Mouse (Mus musculus): Measurements from ENCODE around the gene Spsb4.
"Not testable (repeated sequence)": the region's sequence is repeated elsewhere in the genome, so short reads cannot be mapped to it uniquely, and the experiment has no call there.

Spsb4 gene

DNA sequence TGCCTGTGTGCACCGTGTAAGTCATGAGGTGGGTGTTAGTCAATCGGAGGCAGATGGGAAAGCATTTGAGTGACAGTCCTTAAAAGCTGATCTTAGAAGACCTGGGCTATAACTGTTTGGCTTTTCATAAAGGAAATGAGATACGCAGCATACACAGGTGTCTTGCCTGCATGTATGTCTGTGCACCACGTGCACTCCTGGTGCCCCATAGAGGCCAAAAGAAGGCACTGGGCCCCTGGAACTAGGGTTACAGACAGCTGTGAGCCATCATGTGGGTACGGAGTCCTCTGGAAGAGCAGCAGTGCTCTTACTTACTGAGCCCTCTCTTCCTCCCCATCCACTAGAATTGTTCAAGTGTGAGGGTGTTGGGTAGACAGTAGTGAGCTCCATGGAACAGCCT lies 70.1 kb downstream of the Spsb4 start:
- DNase-seq (ENCODE audit: low read depth): no peak

DNA sequence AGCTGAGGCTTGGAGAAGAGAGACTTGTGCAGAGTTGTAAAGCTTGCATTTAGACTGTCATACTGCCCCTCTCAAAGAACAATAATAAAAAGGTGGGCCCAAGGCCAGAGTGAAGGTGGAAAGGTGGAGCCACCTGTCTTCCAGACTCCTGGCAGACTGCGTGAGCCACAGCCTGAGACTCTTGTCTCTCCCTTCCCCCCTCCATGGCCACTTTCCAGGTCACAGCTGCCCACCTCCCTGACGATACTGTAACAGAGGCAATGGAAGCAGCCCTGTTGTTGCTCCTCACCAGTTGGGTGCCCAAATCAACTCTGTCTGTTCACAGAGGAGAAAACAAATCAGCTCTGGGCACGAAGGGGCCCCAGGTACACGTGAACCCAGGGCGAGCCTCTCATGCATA lies 71.5 kb downstream of the Spsb4 start:
- no peak for DNase-seq (ENCODE audit: low read depth)

DNA sequence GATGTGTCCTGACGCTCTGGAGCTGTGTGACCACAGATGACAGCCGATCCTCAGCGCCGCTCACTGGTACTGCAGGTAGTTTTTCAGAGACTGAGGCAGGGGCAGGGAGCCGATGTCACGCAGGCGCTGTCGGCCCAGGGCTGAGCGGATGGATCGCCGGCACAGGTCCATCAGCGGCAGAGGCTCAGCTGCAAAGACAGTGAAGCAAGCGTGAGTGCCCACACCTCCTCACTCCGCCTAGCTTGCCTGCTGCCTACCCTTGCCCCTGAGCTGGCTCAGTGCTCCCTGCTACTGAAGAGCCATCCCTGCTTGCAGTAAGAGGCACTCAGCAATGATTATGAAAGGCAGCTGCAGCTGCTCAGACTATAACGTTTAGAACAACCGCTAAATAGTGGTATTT lies 74.1 kb downstream of the Spsb4 start:
- DNase-seq (ENCODE audit: low read depth): no peak

DNA sequence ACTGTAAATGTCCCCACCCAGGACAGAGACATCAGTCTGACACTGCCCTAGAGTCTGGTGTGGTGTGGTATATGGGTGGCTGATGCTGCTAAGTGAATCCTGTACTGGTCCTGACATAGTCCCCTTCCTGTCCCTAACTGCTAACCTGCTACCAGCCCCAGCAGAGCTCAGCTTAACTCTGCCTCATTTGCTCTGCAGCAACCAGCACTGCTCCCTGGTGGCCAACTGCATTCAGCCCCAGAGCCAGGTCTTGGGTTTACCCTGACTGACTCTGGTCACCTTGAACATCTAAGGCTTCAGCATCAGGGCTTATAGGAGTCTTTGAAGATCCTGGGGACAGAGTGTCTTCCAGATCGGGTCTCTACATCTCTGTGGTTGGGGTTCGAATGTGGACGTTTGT lies 75.7 kb downstream of the Spsb4 start:
- DNase-seq (ENCODE audit: low read depth): no peak

DNA sequence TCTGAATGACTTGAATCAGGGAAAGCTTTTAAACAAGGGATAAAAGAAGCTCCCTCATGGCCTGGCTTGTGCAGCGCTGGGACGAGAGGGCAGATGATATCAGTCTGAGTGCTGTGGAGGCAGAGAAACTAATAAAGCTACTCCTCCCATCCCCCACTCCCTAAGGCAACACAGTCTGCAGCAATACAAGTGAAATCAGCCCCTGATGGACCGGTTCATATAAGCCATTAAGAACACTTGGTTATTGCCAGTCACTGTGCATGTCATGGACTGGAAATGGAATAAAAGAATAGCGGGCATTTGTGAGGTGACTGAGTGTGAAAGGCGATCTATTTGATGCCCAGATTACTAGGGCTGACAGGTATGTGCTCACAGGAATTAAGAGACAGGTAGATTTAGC lies 79.8 kb downstream of the Spsb4 start:
- no peak for DNase-seq (ENCODE audit: low read depth)

DNA sequence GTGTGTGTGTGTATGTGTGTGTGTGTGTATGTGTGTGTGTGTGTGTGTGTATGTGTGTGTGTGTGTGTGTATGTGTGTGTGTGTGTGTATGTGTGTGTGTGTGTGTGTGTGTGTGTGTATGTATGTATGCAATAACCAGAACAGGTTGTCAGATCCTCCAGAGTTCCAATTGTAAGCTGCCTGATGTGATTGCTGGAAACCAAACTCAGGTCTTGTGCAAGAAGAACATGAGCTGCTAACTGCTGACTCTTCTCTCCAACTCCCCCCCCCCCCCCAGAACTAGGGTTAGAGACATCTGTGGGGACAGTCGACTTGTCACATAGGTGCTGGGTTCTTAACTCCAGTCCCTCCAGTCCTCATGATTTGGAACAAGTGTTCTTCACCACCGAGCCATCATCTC lies 82.2 kb downstream of the Spsb4 start:
- DNase-seq (ENCODE audit: low read depth): not testable (repeated sequence)

DNA sequence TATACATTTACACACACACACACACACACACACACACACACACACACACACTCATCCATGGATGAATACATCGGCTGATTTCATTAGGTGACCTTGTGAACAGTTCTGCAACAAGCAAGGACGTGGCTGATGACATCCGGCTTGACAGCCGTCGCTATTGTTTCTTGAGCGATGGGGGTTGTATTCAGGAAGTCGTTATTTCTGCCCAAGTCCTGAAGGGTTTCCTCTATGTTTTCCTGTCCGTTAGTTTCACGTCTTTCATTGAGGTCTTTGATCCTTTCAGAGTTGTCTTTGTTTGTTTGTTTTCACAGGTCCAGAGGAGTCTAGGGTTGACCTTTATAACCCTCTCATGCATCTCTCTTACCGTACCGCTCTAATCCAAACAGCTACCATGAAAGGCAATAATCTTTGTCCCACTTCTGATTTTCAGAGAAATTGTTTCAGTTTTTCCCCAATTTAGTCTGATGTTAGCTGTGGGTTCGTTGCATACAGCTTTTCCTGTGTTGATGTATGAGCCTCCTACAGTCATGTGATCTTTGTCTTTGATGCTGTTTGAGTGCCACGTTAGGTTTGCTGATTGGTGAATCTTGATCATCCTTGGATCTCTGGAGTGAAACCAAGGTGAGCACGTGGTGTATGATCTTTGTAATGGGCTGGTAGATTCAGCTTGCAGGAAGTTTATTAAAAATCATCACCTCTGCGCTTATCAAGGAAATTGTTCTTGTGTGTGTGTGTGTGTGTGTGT lies 82.9 kb downstream of the Spsb4 start:
- no peak for DNase-seq (ENCODE audit: low read depth)

DNA sequence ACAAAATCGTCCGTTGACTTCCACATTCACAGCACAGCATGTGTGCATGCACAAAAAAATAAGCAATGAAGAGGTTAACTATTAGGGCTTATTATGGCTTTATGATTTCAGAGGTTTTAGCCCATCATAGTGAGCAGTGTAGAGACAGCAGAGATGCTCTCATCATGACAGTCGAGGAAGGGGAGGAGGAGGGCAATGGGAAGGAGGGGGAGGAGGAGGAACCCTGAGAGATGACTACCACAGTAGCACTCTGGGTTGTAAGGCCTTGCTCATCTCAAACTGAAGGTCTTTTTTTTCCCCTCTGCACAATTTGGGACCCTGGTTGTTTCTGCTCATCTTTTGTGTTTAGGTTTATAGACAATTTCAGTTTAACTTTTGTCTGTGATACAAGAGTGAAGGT lies 83.8 kb downstream of the Spsb4 start:
- no peak for DNase-seq (ENCODE audit: low read depth)

DNA sequence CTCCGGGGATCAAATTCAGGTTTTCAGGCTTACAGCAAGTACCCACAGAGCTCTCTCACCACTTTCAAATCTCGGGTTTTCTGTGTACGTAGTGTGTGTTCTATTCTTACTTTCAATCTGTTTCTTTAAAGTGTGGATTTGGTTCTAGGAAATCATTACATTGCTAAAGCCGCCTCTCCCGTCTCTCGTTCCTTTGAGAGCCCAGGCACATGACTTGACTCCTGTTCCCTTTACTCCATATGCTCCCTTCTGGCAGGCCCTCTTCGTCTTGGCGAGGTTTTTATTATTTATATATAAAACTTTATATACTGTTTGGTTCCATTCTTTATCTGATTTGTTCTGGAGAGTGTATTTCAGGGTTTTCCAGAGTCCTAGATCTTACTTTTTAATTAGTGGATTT lies 85.9 kb downstream of the Spsb4 start:
- DNase-seq (ENCODE audit: low read depth): no peak

DNA sequence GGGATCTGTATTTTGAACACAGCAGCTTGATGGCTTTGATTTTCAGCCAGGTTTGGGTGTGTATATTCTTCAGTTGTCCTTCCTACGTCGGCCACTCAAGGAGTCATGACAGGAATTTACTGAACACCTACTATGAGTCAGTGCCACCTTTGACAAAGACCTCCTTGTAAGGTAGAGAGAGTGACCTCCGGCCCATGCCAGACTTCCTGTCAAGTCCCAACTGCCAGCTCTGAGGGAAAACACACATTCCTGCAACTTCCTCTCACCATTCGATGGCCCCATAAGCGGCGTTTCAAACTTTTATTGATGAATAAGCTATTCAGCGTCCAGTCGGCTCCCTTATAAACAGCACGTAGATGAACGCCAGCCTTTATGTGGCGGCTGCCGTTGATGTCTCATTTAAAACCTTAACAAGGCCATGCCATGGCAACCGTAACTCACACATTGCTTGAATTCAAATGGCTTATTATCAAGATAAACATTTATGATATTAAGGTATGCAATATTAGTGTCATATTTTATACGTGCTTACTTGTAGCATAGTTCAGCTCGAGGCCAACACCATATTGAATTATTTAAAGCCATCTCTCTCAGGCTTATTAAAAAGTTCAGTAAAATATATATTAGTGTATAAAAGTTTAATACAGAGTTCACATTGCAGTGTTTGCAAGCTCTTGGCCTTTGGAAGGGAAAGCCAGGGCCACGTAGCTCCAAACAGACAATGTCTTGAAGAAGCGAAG lies 94.9 kb downstream of the Spsb4 start:
- peak; percentile 5 for DNase-seq (ENCODE audit: low read depth)

DNA sequence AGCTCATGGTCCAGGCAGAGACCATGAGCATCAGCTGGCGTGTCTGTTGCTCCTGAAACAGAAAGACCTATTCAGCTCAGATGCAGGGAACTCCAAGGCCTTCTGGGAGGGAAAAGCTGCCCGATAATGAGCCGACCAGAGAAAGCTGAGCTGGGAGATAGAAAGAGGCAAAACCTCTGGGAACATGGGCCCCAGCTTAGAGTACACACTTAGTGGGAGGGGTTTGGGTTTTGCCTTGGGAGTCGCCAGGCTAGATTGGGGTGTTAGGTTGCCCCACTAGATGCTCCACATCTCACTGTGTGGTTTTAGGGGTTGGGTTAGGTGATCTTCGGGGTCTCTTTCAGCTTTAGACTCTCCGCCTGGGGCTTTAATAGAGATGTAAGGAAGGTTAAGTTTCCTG lies 95.5 kb downstream of the Spsb4 start:
- no peak for DNase-seq (ENCODE audit: low read depth)

DNA sequence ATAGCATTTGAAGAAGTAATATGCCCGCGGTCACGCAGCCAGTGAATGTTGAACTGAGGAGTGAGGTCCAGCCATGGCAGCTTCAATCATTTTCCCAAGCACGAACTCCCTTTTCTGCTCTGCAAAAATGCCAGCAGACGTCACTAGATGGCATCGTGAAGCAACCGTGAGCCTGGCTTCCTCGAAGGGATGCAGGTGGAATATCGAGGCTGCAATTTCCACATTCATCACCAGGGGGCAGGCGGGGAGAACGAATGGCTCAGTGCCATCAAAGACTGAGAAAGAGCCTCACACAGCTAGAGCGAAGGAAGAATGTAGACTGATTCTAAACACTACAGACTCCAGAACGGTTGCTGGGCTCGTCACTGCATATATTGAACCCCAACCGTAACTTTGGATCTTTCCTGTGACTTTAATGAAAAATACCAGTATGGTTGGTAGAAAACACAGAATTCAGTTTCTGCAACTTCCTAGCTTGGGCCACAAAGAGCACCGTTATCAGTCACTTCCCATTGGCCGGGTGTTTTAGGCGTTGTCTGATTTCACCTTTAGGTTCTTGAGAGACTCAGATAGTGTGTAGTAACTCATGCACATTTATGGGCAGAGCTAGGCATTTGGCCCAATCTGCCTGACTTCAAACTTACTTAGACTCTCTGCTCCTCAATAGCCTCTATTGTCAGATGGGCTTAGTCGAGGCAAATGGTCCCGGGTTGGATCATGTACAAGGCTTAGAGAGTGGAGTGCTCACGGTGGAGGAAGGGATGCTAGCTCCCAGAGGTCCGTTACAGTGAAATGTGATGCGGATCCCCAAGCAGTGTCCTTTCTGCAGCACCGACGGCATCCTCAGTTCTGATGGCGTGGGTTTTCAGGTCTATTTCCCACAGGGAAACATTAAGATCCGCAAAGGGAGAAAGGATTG lies 101.8 kb downstream of the Spsb4 start:
- peak; percentile 82 for DNase-seq (ENCODE audit: low read depth)

DNA sequence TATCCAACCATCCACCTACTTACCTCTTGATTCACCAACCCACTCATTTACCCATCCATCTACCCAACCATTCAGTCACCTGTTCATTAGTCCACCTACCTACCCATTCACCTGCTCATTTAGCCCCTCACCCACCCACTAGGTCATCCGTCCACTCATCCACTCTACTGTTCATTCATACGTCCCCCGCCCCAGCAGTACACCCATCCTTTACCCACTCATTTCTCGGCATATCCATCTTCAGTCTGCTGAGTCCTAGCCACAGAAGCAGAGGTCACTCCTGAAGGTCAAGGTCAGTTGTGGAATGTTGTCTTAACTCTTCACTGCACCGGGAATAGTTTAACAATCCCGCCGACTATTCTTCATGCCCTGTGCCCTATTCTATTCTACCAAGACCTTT lies 102.6 kb downstream of the Spsb4 start:
- DNase-seq (ENCODE audit: low read depth): no peak

DNA sequence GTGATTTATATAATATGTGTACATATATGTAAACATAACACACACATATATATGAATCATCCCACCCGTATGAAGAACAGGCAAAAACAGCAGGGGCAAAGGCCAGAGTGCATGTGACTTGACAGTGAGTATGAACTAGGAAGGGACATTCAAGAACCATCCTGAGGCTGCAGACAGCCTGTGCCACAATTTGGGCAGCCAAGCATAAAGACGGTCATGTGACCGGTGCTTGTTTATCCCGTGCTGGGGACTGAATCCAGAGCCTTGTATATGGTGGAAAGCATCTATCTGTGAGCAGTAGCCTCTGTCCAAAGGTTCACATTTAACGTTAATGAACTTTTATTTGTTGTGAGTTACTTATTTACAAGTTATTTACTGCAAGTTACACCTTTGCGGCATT lies 103.8 kb downstream of the Spsb4 start:
- DNase-seq (ENCODE audit: low read depth): no peak

DNA sequence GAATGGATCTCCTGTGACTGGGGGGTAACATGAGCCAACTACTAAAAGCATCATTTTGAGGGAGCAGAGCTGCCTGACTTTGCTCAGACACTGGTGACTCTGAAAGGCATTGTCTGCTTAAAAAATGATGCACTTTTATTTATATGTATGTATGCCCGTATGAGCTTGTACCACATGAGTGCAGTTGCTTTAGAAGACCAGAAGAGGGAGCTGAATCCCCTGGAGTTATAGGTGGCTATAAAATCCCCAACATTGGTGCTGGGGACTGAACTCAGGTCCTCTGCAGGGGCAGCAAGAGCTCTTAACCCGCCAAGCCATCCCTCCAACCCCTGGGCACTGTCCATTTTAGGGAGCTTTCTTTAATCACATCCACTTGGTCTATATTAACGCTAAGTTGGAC lies 104.6 kb downstream of the Spsb4 start:
- DNase-seq (ENCODE audit: low read depth): no peak

DNA sequence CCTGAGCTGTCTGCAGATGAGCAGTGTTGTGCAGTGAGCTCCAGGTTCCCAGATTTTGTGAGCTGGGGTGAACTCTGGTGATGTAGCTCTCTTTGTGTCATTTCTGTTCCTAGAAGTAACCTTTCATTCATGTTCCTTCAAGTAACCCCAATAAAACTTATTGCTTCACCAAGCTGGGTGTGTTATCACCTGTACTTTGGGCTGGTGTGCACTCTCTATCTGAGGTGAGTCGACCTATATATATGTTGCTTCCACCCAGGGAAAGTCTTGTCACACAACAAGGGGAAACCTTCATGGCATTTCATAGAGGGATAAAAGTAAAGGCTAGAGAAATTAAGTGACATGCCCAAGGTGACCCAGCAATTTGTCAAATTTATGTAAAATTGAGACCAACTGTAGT lies 109.1 kb downstream of the Spsb4 start:
- no peak for DNase-seq (ENCODE audit: low read depth)

DNA sequence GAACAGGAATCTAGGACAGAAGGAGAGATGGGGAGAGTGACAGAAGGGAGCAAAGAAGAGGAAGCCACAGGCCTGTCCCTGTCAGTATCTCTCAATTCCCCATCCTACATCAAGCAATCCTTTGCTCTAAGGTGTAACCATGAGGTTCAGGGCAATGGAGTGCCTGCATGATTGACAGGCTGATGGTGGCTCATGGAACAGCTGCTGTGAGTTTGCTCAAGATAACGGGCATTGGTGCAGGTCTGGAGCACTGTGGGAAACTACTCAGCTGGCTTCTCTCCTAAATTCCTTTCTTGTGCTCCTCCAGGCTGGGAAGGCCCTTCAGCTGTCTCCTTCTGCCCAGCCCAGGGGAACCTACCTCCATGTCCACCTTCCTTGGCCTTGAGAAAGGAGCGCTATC lies 109.9 kb downstream of the Spsb4 start:
- DNase-seq (ENCODE audit: low read depth): no peak

DNA sequence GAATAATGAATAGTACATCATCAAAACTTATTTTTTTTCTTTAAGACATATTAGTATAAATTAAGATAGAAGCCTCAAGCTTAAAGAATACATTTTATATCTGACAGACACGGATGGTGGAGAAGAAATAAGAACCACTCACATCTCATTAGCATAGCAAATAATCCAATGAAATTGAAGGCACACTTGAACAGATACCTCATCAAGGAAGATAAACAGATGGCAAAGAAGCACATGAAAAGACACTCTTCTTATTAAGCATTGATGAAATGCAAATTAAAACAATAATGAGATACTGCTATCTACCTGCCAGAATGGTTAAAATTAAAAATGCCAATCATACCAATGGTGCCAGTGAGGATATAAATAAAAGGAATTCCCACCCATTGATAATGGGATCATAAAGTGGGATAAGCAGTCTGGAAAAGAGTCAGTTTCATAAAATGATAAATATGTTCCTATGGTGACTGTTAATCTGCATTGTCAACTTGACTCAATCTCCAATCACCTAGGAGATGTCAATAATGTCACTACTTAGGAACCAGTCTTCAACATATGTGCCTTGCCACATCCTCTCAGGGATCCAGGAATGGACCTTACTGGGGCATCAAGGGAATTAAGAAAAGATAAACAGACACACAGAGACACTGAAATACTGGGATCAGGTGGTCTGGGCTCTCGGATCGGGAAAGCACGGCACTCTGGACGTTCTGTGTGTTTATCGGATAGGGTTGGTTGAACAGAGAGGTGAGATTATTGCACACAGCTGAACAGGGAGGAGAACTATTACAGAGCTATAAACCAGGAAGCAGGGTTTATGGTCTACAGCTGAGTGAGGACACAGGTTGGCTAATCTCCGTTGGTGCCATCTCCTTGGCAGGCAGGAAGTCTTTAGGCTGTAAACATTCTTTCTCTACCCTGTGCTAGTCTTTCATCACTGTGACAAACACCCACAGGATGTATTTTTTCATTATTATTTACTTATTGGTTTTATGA lies 114.0 kb downstream of the Spsb4 start:
- no peak for DNase-seq (ENCODE audit: low read depth)

DNA sequence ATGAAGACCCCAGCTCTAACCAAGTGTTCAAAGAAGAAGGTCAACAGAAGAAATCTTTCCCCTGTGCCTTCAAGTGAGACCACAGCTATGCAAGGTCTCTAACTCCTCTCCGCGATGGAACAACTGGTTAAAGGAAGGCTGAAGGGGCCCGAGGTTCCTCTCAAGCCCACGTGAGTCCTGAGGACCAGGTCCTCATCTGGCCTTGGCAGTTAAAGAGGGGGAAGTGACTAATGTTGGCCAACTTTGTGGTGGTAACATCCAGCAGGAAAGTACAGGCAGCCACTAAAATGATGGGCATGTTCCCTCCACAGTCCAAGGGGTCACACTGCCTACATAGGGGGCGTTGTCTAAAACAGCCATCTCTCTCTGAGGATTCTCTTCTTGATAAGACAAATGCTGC lies 118.9 kb downstream of the Spsb4 start:
- no peak for DNase-seq (ENCODE audit: low read depth)

DNA sequence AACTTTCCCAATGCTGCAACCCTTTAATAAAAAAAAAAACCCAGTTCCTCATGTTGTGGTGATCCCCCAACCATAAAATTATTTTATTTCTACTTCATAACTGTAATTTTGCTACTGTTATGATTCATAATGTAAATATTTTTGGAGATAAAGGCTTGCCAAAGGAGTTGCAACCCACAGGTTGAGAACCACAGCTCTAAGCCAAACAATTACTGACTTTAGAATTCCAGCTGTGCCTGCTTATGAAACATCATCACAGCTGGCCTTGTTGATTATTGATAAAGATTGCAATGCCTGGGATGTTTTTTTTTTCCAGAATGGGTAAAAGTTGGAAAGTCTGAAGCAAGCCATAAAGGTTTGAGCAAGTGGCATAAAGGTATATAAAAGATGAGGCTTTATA lies 119.6 kb downstream of the Spsb4 start:
- DNase-seq (ENCODE audit: low read depth): no peak

DNA sequence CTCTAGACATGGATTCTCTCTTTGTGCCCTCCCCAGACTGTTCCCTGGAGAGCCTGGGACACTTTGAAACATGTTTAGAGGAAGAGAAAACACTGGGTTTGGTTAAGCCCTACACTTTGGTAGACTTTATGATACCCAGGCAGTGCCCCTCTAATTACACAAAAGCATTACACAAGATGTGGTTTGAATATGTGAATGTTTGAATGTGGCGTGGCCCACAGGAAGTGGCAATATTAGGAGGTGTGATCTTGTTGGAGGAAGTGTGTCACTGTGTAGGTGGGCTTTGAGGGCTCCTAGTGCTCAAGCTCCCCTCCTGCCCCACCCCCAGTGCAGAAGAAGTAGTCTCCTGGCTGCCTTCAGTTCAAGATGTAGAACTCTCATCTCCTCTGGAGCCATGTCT lies 122.0 kb downstream of the Spsb4 start:
- no peak for DNase-seq (ENCODE audit: low read depth)

DNA sequence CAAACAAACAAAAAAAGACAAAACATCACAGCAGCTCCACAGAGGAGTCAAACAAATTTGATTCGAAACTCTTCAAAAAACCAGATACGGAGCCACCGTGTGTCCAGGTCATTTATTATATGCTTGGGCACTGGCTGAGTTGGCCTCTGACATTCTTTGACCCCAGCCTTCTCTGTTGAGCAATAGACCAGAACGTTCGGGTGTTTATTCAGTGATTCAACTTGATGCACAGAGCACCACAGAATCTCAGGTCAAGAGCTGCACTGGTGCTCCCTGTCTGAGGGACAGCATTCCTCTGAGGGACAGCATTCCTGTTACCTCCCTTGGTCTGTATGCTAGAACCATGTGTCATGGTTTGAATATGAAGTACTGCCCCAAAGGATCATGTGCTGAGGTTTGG lies 125.1 kb downstream of the Spsb4 start:
- no peak for DNase-seq (ENCODE audit: low read depth)
